Mouse (Mus musculus): Measurements from ENCODE around the gene Trim71.
"Not testable (repeated sequence)": the region's sequence is repeated elsewhere in the genome, so short reads cannot be mapped to it uniquely, and the experiment has no call there.

The Trim71 gene

DNA sequence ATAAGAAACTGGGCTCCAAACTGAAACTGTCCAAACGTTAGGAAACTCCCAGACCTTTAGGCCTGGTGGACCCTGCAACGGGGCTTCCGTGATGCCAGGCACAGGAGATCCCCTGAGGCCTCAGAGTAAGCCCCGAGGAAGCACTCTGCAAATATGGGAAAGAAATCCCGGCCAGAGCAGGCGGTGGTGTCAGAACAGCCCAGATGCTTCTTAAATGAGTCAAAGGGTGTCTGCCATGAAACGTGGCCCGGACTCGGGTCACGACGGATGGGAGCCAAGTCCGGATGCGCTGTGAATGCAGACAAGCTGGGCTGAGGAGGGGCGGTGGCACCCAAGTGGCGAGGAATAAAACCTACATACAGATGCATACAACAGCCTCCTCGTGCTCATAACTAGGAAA lies 37.1 kb downstream of the Trim71 start:
- DNase-seq (ENCODE audit: extremely low read depth, insufficient read length, low spot score): peak; percentile 88

DNA sequence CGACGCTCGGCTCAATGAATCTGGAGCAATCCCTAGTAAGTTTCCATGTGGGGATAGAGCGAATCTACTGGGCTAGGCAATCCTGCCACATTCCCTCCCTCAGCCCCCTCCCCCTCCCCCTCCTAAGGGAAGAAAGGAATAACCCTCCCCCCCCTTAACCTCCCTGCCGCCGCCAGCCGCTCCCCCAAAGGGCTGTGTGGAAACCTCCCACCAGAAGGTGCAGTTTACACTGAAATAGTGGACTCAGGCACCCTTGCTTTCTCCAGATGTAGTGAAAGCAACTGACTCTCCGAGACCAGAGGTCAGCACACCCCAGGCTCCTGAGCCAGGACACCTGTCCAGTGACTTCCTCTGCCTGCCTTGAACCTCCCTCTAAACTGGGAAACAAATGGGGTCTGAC lies 37.6 kb downstream of the Trim71 start:
- DNase-seq (ENCODE audit: extremely low read depth, insufficient read length, low spot score): peak; percentile 64

DNA sequence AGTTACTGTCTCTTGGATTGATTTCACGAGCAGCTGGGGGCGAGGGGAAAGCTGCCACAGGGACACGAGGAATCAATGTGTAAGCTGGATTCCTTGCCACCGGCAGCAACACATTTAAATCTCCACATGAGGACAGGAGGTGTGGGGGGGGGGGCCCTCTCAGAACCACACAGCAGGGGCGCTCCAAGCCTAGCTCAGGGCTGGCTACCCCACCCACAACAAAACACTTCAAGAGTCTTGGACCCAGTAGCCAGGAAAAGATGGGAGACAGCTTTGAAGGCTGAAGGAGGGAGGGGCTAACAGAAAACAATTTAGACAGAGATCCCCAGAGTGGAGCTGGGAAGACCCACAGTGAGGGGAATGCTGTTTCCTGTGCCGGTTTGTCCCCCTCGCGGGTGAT lies 38.3 kb downstream of the Trim71 start:
- peak; percentile 44 for DNase-seq (ENCODE audit: extremely low read depth, insufficient read length, low spot score)

DNA sequence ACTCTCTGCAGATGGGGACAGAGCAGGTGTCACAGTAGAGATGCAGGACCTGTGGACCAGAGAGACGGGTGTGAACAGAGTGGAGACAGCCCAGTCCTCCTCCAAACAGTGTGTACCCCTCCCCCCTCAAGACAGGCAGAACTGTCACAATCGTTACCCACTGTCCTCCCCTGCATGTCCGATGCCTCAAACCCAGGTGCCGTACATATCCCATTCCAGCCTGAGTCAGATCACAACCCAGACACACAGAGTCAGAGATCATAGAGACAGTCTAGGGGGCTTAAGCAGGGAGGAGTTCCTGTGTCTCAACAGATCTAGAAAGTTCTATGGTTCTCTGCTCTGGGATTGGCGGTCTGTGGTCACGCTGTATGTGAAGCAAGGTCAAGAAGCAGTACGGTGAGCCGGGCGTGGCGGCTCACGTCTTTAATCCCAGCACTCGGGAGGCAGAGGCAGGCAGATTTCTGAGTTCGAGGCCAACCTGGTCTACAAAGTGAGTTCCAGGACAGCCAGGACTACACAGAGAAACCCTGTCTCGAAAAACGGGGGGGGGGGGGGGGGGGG lies 39.0 kb downstream of the Trim71 start:
- no peak for DNase-seq (ENCODE audit: extremely low read depth, insufficient read length, low spot score)

DNA sequence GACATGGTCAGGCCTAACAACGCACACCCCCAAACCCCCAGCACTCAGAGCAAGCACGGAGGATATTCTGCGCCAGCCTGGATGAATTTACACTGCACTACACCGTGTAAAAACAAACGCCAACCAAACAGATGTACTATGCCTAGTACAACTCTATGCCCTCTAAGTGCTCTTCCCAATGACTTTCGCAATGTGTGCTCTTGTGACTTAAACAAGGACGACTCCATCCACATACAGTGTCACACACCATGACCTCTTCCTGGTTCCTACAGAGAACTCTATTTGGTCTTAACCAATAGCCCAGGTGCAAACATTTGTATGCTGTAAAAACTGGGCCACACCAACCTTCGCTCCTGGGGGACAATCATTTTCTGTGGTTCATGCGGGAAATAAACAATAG lies 41.7 kb downstream of the Trim71 start:
- no peak for DNase-seq (ENCODE audit: extremely low read depth, insufficient read length, low spot score)

DNA sequence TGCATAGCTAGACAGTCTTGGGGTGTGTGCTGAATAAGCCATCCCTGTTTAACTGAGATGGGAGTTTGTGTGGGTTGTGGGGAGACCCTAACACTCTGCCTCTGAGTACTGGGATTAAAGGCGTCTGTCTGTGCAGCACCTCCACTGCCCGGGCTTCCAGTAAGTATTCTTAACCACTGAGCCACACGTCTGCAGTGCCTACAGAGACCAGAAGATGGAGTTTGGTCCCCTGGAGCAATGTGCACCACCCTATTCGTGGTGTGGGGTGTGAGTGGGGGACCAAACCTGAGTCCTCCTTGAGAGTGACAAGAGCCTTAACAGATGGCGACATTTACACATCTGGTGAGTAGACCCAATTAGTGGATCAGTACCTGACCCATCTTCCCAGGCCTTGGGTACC lies 42.1 kb downstream of the Trim71 start:
- DNase-seq (ENCODE audit: extremely low read depth, insufficient read length, low spot score): no peak

DNA sequence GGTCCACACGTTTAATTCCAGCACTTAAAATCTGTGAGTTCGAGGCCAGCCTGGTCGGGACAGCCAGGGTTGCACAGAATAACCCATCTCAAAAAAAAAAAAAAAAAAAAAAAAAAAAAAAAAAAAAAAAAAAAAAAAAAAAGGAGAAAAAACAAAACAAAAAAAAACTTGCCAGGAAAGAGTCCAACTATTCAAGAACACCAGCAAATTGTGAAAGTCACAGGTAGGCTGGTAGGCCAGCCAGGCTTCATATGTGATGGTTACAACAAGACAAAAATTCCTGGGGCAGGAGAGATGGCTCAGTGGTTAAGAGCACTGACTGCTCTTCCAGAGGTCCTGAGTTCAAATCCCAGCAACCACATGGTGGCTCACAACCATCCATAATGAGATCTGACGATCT lies 43.6 kb downstream of the Trim71 start:
- DNase-seq (ENCODE audit: extremely low read depth, insufficient read length, low spot score): not testable (repeated sequence)

DNA sequence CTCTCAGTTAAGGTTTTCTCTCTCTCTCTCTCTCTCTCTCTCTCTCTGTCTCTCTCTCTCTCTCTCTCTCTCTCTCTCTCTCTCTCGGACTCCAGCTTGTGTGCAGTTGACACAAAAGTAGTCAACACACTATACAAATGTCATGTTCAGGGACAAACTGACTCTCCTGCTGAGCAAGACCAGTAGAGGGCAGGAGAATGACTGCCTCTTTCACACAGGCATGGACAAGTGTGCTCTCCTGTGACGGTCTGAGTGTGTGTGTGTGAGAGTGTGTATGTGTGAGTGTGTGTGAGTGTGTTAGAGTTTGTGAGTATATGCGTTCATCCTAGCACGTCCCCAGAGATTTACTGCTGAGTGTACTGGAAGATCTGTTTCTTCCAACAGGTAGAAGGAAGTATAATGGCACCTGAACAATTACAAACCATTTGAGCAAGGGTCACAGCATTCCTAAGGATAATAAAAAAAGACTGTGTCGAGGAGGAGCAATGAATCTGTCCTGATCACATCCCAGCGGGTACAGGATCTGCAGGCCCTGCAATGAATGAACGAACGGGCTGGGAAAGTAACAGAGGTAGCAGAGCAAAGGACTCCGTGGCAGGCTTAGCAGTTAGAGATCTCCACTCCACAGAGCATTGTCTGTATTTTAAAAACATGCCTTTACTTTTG lies 45.2 kb downstream of the Trim71 start:
- no peak for DNase-seq (ENCODE audit: extremely low read depth, insufficient read length, low spot score)

DNA sequence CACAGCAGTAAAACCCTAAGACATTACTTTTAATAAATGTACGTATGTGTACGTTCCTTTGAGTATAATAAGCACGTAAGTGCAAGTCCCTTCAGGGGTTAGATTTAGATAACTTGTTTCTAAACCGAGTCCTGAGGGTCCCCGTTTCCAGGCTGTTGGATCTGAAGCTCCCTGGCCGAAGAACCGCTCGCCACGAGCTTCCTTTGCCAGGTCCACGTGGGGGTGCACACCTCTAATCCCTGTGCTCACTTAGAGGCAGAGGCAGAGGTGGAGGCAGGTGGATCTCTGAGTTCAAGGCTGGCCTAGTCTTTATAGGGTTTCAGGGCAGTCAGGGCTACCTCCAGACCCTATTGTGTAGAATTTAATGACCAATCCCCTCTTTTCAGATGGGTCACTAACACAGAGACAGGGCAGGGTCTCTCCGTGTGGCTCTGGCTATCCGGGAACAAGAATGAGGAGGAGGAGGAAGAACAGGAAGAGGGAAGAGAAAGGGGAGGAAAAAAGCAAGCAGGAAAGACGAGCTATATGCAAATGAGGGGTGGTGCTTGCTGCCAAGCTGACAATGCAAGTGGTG lies 46.2 kb downstream of the Trim71 start:
- no peak for DNase-seq (ENCODE audit: extremely low read depth, insufficient read length, low spot score)

DNA sequence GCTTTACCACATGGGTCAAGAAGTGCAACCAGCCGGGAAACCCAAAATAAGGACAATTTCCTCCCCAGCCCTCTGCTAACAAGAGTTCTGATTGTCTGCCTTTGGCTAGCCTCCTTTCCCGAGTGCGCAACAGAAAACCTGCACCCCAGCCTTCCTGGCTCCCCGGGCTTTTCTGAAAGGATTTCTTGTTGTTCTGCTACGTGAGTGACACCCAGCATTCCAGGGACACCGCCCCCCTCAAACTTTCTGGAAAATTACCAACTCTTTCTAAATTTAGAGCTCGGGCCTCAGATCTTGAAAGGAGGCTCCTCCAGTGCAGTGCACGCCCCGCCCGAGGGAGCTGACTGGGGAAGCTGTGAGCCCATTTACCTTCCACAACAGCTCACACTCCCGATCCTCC lies 48.8 kb downstream of the Trim71 start, which contains the start of gene C130032M10Rik:
TSS of gene C130032M10Rik (plus strand) at position 334 of the 400 bp plus-strand sequence.
- DNase-seq (ENCODE audit: extremely low read depth, insufficient read length, low spot score): no peak

DNA sequence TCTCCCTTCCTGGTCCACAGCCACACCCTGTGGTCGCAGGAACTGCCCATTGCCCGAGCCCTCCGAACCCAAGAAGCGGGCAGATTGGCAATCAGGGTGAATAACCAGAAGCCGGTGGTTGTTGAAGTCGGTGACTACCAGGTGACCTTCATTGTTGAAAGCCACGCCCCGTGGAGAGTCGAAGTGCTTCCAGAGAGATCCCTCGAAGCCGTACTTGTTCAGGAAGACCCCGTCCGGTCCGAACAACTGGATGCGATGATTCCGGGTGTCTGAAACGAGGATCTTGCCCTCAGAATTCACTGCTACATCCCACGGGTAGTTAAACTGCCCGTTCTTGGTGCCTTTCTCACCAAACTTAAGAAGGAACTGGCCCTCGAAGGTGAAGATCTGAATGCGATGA lies 51.3 kb downstream of the Trim71 start:
- no peak for DNase-seq (ENCODE audit: extremely low read depth, insufficient read length, low spot score)

DNA sequence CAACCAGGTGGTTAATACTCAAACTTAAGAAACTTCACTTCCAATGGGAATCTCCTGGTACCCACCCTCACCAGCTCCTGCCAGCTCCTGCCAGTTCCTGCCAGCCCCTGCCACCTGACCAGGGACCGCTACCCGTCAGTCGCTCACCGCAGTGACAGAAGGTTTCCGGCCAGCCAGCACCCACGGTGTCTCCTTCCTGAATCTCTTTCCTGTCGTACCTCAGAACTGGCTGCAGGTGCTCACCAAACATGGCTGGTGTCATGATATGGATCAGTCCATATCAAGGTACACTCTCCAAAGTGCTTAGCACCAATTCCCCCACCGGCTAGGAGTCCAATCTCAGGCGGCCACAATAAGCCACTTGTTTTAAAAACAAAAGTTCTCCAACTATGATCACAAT lies 54.4 kb downstream of the Trim71 start:
- DNase-seq (ENCODE audit: extremely low read depth, insufficient read length, low spot score): no peak

DNA sequence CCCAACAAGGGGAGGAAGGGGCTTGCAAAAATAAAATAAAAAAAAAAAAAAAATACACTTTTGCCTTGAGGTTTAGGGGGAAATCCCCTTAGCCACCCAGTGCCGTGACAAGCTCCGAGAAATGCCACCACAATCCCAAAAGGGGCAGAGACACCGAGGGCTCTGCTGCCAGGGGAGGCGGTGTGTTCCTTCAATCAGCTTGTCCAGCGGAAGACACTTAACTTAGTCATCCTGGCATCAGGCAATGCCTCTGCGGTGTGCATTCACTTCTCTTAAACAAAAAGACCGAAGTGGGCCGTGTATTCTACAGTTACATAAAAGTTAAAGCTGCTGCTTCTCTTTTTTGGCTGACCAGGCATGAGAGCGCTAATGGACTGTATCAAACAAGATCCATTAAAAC lies 56.7 kb downstream of the Trim71 start:
- peak; percentile 72 for DNase-seq (ENCODE audit: extremely low read depth, insufficient read length, low spot score)

DNA sequence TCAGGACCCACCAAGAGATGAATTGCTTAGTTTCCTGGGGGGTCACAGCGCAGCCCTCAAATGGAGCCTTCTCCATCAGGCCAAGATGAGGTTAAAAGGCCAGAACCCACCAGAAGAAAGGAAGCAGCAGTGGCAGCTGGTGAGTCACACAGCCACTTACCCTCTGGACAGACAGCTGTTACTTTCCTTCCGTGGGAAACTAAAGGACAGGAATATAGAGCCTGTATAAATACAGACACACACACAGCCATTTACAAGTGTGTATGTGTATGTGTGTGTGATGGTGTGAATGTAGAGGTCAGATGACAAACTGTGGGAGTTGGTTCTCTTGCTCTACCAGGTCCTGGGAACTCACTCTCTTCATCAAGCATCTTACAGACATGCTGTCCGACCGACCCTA lies 57.6 kb downstream of the Trim71 start:
- DNase-seq (ENCODE audit: extremely low read depth, insufficient read length, low spot score): no peak

DNA sequence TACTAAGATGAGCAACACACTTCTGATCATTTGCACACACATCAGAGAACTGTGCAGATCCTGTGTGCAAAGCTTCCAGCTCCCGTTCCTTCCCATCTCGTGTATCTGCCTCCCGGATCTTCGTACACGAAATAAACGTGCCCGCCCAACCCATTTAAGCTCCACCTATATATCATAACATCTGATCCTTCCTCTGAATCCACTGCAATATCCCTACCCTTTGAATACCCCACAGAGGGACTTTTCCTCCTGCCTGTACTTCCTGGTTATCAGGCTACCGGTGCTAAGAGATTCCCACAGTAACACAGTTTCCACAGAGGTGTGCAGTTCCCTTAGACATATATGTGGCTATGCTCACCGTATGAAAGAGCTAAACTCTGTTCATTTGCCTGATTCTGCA lies 59.4 kb downstream of the Trim71 start, which contains the start of gene Ccr4:
TSS of gene Ccr4 (minus strand) at position 101 of the 400 bp plus-strand sequence.
- no peak for DNase-seq (ENCODE audit: extremely low read depth, insufficient read length, low spot score)

DNA sequence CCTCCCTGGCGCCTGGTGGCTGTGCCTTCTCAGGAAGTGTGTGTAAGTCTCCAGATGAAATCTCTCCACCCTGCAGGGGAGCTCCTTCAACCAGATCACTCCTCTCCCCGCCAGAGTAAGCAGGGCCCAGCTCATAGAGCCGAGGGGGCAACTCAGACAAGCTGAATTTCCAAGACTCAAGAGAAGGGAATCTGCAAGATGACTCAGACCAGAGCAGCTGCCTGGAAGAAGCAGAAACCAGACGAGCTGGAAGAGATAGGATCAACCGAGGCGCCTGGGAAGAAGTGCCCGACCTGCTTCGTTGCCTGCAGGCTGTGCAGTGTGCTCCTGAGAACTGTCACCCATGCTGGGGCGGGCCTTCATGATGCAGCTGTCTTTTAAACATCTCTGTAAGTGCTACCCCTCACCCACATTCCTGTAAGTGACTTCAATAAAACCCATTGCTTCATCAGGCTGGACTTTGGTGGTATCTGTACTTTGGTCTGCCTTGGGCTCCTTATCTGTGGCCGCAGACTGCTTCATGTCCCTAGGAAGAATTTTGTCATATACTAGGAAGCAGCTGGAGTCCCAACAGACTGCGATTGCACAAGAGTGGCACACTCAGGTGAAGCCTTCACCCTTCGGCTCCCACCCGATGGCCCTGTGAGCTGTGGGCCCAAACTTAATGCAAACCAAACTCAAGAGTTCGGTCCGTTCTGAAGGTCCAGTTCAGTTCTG lies 61.3 kb downstream of the Trim71 start:
- DNase-seq (ENCODE audit: extremely low read depth, insufficient read length, low spot score): peak; percentile 75

DNA sequence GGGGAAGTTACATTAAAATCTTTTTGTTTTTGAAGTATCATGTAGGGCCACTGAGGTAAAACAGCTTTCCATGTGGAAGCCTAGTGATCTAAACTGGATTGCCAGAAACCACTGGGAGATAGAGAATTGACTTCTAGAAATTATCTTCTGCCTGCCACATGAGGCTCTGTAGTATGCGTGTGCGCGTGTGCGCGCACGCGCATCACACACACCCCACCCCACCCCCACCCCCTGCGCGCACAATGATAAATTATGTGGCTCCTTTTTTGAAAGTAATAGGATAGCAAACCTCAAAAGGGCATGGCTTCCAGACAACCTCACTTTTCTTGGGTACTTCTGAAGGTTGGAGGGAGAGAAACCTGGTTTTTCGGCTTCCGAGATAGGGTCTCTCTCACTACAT lies 62.3 kb downstream of the Trim71 start:
- no peak for DNase-seq (ENCODE audit: extremely low read depth, insufficient read length, low spot score)

DNA sequence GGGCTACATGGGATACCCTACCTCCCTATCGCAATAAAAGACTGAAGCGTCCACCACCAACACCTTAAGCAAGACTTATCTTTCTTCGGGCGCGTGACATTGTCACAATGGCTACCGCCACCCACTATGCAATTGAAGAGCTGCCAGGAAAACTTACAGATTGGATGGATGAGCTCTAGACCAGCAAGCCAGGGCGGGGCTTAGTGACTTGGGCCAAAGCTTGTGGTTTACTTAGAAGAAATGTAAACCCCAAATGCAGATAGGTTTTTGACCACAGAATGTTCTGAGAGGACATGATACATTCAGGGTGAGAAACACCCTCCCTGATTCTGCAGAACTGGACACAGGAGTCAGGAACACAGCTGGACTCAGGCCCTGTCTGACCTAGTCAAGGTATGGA lies 63.1 kb downstream of the Trim71 start:
- peak; percentile 40 for DNase-seq (ENCODE audit: extremely low read depth, insufficient read length, low spot score)

DNA sequence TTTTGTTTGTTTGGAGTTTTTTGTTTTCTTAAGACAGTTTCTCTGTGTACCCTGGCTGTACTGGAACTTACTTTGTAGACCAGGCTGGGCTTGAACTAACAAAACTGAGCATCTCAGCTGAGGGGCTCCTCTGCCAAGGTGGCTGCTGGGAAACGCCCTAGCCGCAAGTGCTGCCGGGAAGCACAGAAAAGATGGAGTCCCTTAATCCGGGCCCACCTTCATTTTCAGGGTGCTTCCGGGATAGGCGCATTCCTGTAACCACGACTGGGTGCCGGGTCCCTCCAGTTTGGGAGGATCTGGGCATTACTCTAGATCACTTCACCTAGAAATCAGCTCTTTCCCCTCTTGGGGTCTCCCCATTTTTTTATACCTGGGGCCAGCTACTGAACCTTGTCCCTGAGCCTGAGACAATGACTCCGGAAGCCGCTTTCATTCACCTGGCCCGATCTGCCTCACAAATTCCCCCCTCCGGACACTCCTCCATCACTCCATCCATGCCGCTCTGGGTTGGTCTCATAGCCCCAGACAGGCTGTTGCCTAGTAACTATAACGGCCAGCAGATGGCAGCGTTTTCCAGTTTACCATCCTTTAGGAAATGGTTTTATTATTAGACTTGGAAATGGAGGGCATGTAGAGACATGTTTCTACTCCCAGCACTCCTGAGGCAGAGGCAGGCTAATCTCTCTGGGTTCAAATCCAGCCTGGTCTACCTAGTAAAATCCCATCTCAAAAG lies 64.2 kb downstream of the Trim71 start:
- DNase-seq (ENCODE audit: extremely low read depth, insufficient read length, low spot score): peak; percentile 31

DNA sequence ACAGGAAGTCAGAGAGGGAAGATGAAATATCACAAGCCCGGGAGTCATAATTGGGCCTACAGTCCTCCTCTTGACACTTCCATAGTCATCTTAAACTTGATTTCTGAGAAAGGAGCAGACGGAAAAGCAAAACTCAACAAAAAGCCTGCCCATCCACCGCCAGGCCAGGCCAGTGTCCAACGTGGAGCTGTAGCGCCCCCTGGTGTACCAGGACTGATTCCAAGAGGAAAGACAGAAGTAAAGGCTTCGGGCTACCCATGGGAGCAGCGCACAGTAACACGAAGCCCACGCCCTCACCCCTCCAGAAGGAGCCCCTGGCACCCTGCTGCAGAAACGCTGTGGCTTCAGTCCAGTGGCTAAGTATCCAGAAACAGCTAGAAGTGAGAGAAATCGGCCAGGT lies 66.0 kb downstream of the Trim71 start:
- peak; percentile 67 for DNase-seq (ENCODE audit: extremely low read depth, insufficient read length, low spot score)

DNA sequence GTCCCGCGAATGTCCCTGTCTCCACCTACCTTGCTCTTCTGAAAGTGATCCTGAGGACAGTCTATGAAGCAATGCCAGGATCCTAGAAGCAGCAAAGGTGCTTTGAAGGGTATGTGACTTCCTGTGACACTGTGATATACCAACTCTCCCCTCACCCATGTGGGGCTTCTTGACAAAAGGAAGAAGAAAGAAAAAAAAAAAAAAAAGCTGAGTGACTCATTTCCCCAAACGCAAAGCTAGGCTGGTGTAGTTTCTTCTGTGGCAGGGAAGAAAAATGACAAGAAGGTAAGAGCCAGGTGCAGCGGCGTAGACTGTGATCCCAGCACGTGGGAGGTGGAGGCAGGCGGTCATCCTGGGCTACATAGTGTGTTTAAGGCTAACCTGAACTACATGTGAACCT lies 67.7 kb downstream of the Trim71 start:
- DNase-seq (ENCODE audit: extremely low read depth, insufficient read length, low spot score): no peak

Data from 3134 (cell line).